Mouse (Mus musculus) MEL (cell line): ENCODE results near the gene Mrps9.

Source experiments
- EP300 ChIP-seq, 2 experiments: IDR thresholded peaks; 2 replicates each; pipeline ENCODE4 v1.6.1; 2011; ENCODE audit warnings: improper control_type of control experiment in 2 of 2, low read length in 2 of 2, low read depth in 1 of 2, mild to moderate bottlenecking in 1 of 2
- POLR2A ChIP-seq, 2 experiments: IDR thresholded peaks; 2 replicates each; pipeline ENCODE4 v1.6.1; 2011 to 2012; ENCODE audit warnings: low read length in 2 of 2, mild to moderate bottlenecking in 2 of 2, control low read depth in 1 of 2, improper control_type of control experiment in 1 of 2, low read depth in 1 of 2, moderate library complexity in 1 of 2; ENCODE audit not compliant: control insufficient read depth in 1 of 2, insufficient read depth in 1 of 2, poor library complexity in 1 of 2
- ZNF384 ChIP-seq: IDR thresholded peaks from 2 replicates; pipeline ENCODE4 v1.6.1; 2012; ENCODE audit warnings: low read depth, mild to moderate bottlenecking, inconsistent platforms, low read length, improper control_type of control experiment

- TF ChIP-seq POLR2A (IDR thresholded peaks at IDR 0.05; ENCODE audit: control insufficient read depth in 1 of 2, insufficient read depth in 1 of 2, low read depth in 1 of 2, low read length in 2 of 2, poor library complexity in 1 of 2) = no peak
- no peak for TF ChIP-seq EP300 (IDR thresholded peaks at IDR 0.05; ENCODE audit: low read depth in 1 of 2, low read length in 2 of 2)
- TF ChIP-seq ZNF384 = no peak
Observed at GRCm38 (mm10) chr1:42887835-42888234, 36.8 kb downstream of the Mrps9 start.
